Mouse (Mus musculus): ENCODE results near the gene Adam29. TPM values are rescaled to one million over a fixed set of nuclear protein-coding genes. Genes with fewer than 3 reads are reported as not detected.

Adam29 gene
- total RNA-seq (2021) = not detected
- long read RNA-seq, experiment 1 = 0 reads
- long read RNA-seq, experiment 2 = 0 reads

DNA sequence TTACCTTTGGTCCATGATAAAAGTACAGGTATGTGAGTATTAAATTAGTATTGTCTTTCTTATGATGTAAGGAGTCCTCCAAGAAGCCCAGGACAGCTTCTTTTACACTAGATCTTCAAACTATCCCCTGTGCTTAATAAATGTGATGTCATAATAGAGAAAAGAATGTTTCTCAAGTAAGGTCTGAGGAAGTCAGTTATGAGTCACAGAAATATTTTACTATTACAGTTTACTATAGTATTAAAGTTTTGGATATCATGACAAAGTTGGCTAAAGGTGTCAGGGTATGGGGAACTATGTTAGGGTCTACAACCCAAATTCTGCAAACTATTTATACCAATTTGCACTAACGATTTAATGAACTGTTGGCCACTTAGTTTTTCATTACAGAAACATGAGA is at the start of gene Adam29:
Adam29 (minus strand) TSS at position 101 of the 400 bp plus-strand sequence.
- no peak within 1 kb of the TSS for H3K27ac ChIP-seq
- no peak for DNase-seq (ENCODE audit: low spot score in 2 of 2)
- H3K4me3 ChIP-seq = no peak within 1 kb of the TSS
- TF ChIP-seq CTCF (conservative IDR thresholded peaks at IDR 0.05) = no peak

DNA sequence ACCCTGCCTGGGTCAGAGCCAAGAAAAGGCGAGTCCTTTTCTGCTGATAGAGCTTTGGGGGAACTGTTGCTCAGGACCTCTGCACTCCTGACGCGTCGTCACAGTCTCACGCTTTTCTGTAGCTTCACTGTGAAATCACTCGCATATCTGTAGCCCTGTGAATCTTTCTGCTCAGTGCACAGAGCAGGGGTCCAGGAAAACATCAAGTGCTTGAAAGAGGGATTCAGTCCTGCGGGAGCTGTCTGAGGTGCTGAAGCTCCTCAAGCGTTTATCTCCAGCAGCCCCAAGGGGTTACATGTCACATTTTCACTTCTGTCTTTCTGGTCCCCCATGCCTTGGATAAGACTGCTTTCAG is 33.8 kb upstream of the Adam29 start:
- Histone ChIP-seq H3K4me3 (peak overlapping the region; percentile 47), H3K27ac (no peak overlapping the region)
- no peak for DNase-seq (ENCODE audit: low spot score in 2 of 2)
- TF ChIP-seq CTCF (conservative IDR thresholded peaks at IDR 0.05) = no peak

DNA sequence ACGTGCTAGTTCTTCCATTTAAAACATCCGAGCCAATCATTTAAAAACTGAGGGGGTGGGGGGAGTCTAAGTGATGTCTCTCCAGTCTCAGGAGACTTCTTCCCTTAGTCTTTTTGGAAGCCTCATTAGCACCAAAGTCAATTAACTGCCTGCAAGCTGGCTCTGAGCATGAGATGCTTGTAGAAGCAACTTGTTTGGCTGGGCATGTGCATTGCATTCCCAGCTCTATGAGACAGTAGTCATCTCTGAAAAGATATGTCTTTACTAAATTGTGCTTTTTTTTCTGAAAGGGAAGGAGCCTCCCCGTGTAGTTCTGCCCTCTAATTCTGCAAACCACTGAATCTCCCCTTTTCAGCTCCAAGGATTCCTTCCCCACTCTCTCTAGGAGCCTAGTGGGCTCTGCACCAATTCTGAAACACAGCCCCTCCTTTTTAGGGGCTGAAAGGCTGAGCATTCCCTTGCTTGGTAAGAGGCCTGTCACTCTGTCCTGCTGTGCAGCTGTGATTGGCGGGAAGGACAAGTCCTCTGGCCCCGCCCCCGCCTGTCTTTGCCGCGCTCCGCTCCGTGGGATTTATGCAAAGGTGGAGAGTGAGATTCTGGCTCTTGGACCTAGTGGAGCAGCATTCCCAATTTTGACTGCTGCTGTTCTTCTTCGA is 33.2 kb upstream of the Adam29 start, which contains the start of gene Glra3:
Glra3 (plus strand) TSS at position 591 of the 656 bp plus-strand sequence.
- no peak for TF ChIP-seq CTCF (conservative IDR thresholded peaks at IDR 0.05)
- peak; percentile 3 to 10 for DNase-seq (ENCODE audit: low spot score in 2 of 2)
- H3K27ac ChIP-seq = no peak within 1 kb of the TSS
- H3K4me3 ChIP-seq = peak within 1 kb of the TSS; percentile 47

Other genes starting within 250 kb of the Adam29 start
- 1 to 10 TPM; 1.9 TPM for gene Glra3, start 33.5 kb upstream of the Adam29 start, total RNA-seq (2021)